Mouse (Mus musculus) left cerebral cortex, adult 2 months (tissue): ENCODE measurements around the gene Atp2a2. TPM values are rescaled to one million over a fixed set of nuclear protein-coding genes. Genes with fewer than 3 reads are reported as not detected.

Experiments used
- DNase-seq, 2 experiments: peaks; one replicate each; pipeline ENCODE4 v3.0.0; 2021 to 2022; ENCODE audit warnings: low spot score in 2 of 2, mixed read lengths in 1 of 2; ENCODE audit errors: extremely low spot score in 1 of 2
- H3K27ac ChIP-seq: fragments of 200-600 bp; 2 replicates; pipeline ENCODE4 v1.8.1; 2022
- H3K4me3 ChIP-seq: fragments of 200-600 bp; 2 replicates; pipeline ENCODE4 v1.8.1; 2022
- CTCF ChIP-seq: fragments of 200-600 bp; IDR thresholded peaks from 2 replicates; pipeline ENCODE4 v1.8.1; 2022; ENCODE audit warnings: antibody characterized with exemption, mild to moderate bottlenecking, moderate library complexity
- intact Hi-C: fragments of 180-260 bp; cut with DNase I; formaldehyde crosslinking; loops from one replicate; pipeline ENCODE4 v1.15.1; 2025
- total RNA-seq, 2 experiments: library from RNA; stranded (reverse); gene quantifications; 2 replicates each; pipeline ENCODE4 v1.2.3; 2021

Gene Atp2a2
- total RNA-seq, 2 experiments from 2014 or later, result 670 to 735 TPM

DNA sequence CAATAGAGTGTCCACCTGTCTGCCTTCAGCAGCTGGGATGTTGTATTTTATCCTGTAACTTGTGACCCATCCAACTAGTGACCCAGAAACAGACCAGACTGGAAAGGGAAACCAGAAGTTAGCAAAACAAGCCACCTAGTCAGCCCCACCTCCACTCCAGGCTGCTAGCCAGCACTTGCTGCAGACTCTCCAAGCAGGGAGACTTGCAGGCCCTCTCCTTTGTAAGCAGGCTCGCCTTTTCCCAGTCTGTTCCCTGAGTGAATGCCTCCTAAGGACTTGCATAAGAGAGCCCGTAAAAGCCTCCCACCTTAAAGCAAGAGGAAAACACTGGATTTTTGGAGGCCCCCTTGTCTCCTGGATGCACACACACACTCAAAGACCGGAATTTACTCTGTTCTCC lies 27.3 kb upstream of the Atp2a2 start:
- Histone ChIP-seq H3K27ac (peak overlapping the region; percentile 68), H3K4me3 (no peak overlapping the region)
- intact Hi-C loops, result no loop called here
- TF ChIP-seq CTCF, result no peak
- DNase-seq, result peak in 1 of 2 experiments; percentile 56

DNA sequence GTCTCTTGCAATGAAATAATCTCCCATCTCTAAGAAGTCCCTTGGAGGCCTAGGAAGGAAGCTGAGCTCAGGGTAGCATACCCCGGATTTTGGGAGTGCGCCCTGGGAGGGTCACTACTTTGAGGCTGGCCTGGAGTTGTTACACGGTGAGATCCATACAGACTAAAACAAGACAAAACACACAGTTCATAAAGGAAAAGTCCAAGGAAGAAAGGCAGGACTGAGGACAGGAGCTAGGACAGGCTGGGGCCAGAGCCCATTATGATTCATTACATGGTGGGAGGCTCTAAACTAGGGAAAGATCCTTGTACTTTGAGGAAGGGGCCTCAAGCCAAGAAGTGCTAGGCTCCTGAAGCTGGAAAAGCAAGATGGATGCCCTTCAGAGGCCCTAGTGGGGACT lies 26.6 kb upstream of the Atp2a2 start:
- DNase-seq, result no peak
- intact Hi-C loops, result no loop called here
- Histone ChIP-seq H3K27ac (peak overlapping the region; percentile 68; the same call in 1 of the 2 replicates), H3K4me3 (no peak overlapping the region)
- no peak for TF ChIP-seq CTCF

DNA sequence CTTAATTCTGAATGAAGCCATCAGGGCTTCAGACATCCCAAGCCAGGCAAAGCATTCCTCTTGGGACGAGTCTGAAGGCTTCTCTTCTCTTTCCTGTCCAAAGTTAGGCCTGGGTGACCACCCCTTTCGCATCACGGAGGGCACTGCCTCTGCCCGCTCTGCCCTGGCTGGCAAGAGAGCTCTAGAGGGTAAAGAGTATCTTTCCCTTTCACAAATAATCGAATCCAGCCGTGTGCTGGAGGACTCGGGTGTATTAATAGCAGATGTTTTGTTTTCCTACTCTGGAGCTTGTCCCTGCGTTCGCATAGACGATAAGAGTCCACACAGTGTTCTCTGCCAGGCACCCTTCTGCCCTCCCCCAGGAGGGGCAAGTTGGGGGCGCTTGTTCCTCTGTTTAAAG lies 25.7 kb upstream of the Atp2a2 start:
- Histone ChIP-seq H3K4me3 (no peak overlapping the region), H3K27ac (no peak overlapping the region)
- intact Hi-C loops, result no loop called here
- no peak for TF ChIP-seq CTCF
- no peak for DNase-seq

DNA sequence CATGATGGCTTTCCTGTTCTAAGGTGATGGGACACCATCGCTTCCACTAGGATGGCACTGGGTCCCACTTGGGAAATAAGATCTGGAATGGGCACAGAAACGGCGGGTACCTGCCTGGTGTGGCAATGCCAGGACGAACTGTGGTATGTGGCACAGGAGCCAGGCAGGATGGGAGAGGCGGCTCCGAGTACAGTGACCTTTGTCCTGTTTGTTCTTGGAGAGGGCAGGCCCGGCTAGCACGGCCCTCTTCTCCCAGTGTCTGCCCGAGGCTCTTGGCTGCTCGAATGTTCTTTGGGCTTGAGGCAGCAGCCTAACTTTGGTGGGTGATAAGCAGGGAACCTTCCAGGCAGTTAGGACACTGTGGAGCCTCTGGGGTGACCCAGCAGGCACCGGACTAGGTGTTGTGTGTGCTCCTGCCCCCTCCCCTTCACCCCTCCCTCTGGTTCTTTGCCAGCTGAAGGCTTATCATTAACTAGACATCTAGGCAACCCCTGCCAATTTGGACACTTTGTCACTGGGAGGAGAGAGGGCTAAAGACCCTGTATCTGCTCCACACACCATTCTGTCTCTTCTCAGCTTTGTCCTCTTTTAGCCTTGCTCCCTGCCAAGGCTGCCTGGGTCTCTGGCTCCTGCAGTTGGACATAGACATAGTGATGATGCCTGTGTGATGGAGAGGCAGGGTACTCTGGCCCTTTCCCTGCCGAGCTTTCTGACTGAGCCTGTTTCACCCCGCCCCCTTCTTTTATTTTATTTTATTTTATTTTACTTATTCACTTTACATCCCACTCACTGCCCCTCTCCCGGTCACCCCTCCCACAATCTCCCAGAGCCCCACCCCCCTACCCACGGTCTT lies 25.1 kb upstream of the Atp2a2 start:
- Histone ChIP-seq H3K4me3 (no peak overlapping the region), H3K27ac (peak overlapping the region; percentile 16; the same call in 1 of the 2 replicates)
- no peak for TF ChIP-seq CTCF
- no peak for DNase-seq
- intact Hi-C loops, result no loop called here

DNA sequence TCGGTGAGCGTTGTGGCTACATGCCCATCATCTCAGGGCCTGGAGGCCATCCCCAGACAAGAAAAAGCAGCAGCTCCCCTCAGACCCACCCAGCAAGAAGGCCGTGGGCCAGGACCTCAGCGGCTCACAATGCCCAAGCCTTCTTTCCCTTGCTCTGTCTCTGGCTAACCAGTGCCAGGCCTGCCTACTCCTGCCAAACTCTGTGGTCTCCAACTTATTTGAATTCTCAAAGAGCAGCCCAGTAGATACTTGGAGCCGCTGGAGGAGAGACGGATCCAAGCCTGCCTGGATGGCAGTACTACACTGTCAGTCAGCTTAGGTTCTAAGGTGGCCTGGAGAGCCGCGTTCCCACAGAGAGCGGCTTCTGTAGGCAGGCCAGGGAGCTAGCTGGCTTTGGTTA lies 24.4 kb upstream of the Atp2a2 start:
- intact Hi-C loops, result no loop called here
- Histone ChIP-seq H3K27ac (peak overlapping the region; percentile 16; the same call in 1 of the 2 replicates), H3K4me3 (no peak overlapping the region)
- peak in 1 of 2 experiments; percentile 32 for DNase-seq
- no peak for TF ChIP-seq CTCF

DNA sequence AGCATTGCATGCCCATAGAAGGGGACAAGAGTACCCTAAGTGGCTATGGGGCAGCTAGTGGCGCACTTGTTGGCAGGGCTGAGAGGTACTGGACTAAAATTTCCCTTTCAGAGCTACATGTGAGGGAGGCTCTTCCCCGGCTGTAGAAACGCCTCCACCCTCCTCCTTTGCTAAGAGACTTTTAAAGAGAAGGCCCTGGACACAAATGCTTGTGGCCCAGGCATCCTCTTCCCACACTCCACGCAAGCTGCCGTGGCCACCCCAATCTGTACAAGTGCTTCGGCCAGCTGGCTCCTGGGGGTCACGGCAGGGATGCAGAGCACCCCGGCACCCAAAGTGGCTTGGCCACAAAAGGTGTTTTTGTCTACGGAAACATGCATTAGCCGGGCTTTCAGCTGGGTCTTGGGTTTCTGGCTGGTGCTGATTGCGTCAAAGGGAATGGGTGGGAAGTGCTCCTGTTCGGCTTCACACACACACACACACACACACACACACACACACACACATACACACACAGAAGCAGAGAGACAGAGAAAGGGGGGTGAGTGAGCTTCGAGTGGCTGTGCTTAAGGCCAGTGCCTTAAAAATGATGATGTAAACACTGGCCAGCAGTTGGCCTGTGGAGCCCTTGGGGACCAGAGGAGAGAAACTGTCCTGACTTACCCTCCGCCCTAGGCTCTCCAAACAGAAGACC lies 23.4 kb upstream of the Atp2a2 start:
- Histone ChIP-seq H3K27ac (peak overlapping the region; percentile 74), H3K4me3 (no peak overlapping the region)
- no peak for DNase-seq
- TF ChIP-seq CTCF, result no peak
- intact Hi-C loops, result loop anchor here (1.0 kb wide), 1 partner anchor 23 kb away; the partner anchor contains the start of gene Atp2a2

DNA sequence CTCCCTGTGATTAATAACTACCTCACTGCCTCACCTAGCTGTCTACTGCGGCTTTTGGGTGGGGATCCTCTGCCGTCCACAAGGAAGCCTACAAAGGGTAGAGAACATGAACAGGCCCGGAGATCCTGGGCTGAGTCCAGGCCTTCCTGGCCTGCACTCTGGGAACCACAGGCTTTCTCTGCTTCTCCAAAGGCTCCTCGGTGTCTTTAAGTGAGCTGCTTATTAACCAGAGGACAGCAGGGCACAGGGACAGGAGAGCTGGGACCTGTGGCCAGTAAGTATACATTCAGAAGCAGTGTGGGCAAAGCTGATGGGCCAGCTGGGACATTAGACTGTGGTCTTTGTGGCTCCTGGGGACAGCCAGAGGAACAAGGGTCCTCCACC lies 22.8 kb upstream of the Atp2a2 start:
- Histone ChIP-seq H3K4me3 (no peak overlapping the region), H3K27ac (peak overlapping the region; percentile 74)
- no peak for DNase-seq
- no peak for TF ChIP-seq CTCF
- intact Hi-C loops, result loop anchor here (1.0 kb wide), 1 partner anchor 23 kb away; the partner anchor contains the start of gene Atp2a2

DNA sequence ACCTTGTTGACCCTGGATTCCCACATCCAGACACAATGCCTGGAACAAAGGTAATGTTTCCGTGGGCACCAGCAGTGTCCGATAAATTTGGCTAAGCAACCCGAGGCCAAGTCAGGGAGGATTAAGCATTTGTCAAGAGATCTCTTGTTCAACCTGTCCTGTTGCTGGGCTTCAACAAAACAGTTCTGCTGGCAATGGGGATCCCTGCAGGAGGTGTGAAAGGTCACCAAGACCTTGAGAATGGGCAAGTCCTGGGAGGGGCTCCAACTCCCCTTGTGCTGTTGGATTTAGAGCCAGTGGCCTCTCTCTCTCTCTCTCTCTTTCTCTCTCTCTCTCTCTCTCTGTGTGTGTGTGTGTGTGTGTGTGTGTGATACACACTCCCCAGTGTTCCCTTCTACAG lies 22.2 kb upstream of the Atp2a2 start:
- Histone ChIP-seq H3K27ac (no peak overlapping the region), H3K4me3 (no peak overlapping the region)
- DNase-seq, result no peak
- TF ChIP-seq CTCF, result no peak
- intact Hi-C loops, result no loop called here

DNA sequence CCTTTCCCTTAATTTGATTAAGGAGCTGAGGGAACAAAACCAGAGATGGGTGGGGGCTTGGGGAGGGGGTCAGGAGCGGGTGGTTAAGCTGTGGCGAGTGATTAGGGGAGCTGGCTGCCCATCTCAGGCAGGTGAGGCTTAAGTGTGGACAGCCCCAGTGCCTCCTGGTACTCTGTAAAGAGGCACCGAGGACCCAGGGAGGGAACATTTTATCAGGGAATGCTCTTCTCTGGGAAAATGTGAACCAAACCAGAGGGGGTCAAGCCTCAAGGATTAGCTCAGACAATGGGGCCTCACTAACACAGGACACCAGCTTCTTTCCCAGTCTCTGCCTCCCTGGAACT lies 19.1 kb upstream of the Atp2a2 start:
- Histone ChIP-seq H3K27ac (no peak overlapping the region), H3K4me3 (no peak overlapping the region)
- intact Hi-C loops, result no loop called here
- no peak for DNase-seq
- no peak for TF ChIP-seq CTCF

DNA sequence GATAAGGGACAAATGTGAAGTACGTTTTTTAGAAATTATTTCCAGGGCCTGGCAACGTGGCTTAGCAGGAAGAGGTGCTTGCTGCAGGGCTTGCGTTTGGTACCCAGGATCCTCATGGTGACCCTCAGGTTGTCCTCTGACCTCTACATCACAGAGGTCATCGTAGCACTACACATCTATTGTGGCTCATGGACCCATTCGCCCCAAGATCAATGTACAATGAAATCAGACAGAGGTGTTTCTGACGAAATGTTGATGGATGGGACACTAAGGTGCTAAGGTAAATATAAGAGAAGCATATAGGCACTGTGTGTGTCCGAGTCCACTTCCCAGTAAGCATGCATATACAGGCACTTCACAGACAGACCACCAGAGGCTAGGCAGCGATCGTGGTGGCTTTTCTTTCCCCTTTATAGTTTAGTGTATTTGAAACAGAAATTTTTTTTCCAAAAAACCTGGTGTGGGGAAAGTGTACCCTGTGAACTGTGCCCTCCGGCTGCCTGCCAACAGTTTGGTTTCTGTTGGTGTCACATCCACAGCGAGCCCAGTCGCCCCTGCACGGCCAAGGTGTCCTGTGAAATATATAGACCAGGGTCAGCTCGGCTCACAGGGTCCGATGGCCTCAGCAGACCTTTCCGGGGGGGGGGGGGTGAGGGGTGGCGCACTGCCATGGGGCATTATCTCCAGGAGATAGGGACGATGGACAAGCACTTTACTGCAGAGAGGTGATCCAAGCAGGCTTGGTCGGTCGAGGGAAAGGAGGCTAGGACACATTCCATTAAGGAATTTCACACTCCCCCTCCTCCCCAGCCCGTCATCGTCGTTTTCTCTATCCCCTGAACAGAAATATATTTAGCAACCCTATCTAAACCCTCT lies 18.5 kb upstream of the Atp2a2 start:
- intact Hi-C loops, result no loop called here
- no peak for DNase-seq
- Histone ChIP-seq H3K27ac (no peak overlapping the region), H3K4me3 (no peak overlapping the region)
- no peak for TF ChIP-seq CTCF

DNA sequence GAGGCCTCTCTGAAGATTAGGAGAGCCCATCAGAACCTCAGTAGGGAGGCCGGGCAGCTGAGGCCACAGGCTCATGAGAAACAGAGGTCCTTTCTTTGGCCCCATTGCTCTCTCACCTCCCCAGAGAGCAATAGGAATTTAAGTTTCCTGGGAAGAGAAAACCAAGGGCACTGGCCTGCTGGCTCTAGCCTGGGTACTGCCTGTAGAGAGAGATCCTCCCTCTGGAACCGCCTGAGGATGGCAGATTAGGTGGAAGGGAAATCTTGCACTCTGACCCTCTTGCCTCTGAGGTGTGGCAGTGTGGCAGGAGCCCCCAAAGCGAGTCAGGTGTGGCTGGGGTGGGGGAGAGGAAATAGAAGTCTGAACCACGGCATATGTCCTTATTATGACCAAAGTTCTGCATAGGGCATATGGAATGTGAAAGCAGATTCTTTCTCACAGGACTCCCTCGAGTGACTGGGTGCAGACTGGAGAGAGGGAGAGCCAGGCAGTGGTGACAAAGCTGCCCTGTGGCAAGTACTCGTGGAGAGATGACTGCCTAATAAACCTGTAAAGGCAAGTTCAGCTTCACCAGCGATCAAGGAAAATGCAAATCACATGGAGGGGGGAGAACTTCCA lies 17.1 kb upstream of the Atp2a2 start:
- intact Hi-C loops, result no loop called here
- TF ChIP-seq CTCF, result no peak
- no peak for DNase-seq
- no peak overlapping the region for H3K4me3 ChIP-seq
- no peak overlapping the region for H3K27ac ChIP-seq
